Mouse (Mus musculus) lung, embryonic 15.5 days (tissue): ENCODE results near the gene Npb. TPM values are rescaled to one million over a fixed set of nuclear protein-coding genes. Genes with fewer than 3 reads are reported as not detected.
"Not testable (repeated sequence)": the region's sequence is repeated elsewhere in the genome, so short reads cannot be mapped to it uniquely, and the experiment has no call there.

Source experiments
- ATAC-seq: fragments of 200-750 bp; cut with Nextera tagmentation; 2 replicates; pipeline ENCODE4 v1.8.0; 2017; ENCODE audit warnings: moderate number of reproducible peaks, borderline replicate concordance; ENCODE audit not compliant: low FRiP score, low TSS enrichment; ENCODE audit errors: extremely low read depth
- H3K27ac ChIP-seq: fragments of 300-500 bp; sonication (generic); 2 replicates; pipeline ENCODE4 v1.5.1; 2015; ENCODE audit warnings: moderate library complexity, mild to moderate bottlenecking, inconsistent platforms
- H3K27me3 ChIP-seq: fragments of 300-500 bp; sonication (generic); 2 replicates; pipeline ENCODE4 v1.6.1; 2015; ENCODE audit warnings: inconsistent platforms
- H3K36me3 ChIP-seq: fragments of 300-500 bp; sonication (generic); 2 replicates; pipeline ENCODE4 v1.6.1; 2015; ENCODE audit warnings: inconsistent platforms
- H3K4me1 ChIP-seq: fragments of 300-500 bp; sonication (generic); 2 replicates; pipeline ENCODE4 v1.6.1; 2015; ENCODE audit warnings: inconsistent platforms
- H3K4me2 ChIP-seq: fragments of 300-500 bp; sonication (generic); 2 replicates; pipeline ENCODE4 v1.6.1; 2015; ENCODE audit warnings: inconsistent platforms, mild to moderate bottlenecking, moderate library complexity
- H3K4me3 ChIP-seq: fragments of 300-500 bp; sonication (generic); 2 replicates; pipeline ENCODE4 v1.5.1; 2015; ENCODE audit warnings: mild to moderate bottlenecking, inconsistent platforms
- H3K9ac ChIP-seq: fragments of 300-500 bp; sonication (generic); 2 replicates; pipeline ENCODE4 v1.6.1; 2015; ENCODE audit warnings: inconsistent platforms
- H3K9me3 ChIP-seq: fragments of 300-500 bp; sonication (generic); 2 replicates; pipeline ENCODE4 v1.6.1; 2016; ENCODE audit warnings: inconsistent platforms
- WGBS: fragments of 180-500 bp; shearing (Covaris S2); methylation state at CpG from one replicate; pipeline ENCODE4 v1.1.7; 2015; 5-methylcytosine and 5-hydroxymethylcytosine counted together
- polyA plus RNA-seq: library from polyadenylated mRNA; unstranded; fragments of >200 nt; fragmentation: Nextera tagmentation; extraction: Ambion mirVana; gene quantifications from 2 replicates; pipeline ENCODE4 v1.2.1, GENCODE M21; 2015

Gene Npb
- 0.78 and 1.4 TPM in 2 replicates for polyA plus RNA-seq

GRCm38 (mm10) chr11:120608241-120609034 is at the start of gene Npb:
TSS of gene Npb (plus strand) at chr11:120608477.
- Histone ChIP-seq H3K4me1 (peaks cover 26% of the 10 kb centered on the region), H3K9ac (peak within 1 kb of the TSS; percentile 37; the same call in 1 of the 2 replicates), H3K4me3 (peak within 1 kb of the TSS; percentile 31), H3K9me3 (no peaks in the 10 kb centered on the region), H3K4me2 (peak within 1 kb of the TSS; percentile 75), H3K27ac (0 out of 2 replicates have a peak within 1 kb of the TSS, but pooled peaks have one; percentile 9), H3K27me3 (0 out of 2 replicates have a peak, but pooled peaks cover 10% of the 10 kb centered on the region), H3K36me3 (peaks cover 52% of the 10 kb centered on the region)
- no peak for ATAC-seq
- WGBS = 3% methylated on average over 45 of the region's 45 CpGs

GRCm38 (mm10) chr11:120558843-120559242 is 49.4 kb upstream of the Npb start:
- H3K27ac ChIP-seq, H3K9ac ChIP-seq, H3K4me2 ChIP-seq, H3K4me3 ChIP-seq, H3K4me1 ChIP-seq, ATAC-seq, H3K9me3 ChIP-seq, H3K27me3 ChIP-seq: not testable (repeated sequence)
- peaks cover 52% of the 10 kb centered on the region for H3K36me3 ChIP-seq
- WGBS = 86% methylated on average over 6 of the region's 6 CpGs

- Histone ChIP-seq H3K27ac (no peak overlapping the region), H3K9ac (no peak overlapping the region), H3K4me1 (no peaks in the 10 kb centered on the region), H3K9me3 (no peaks in the 10 kb centered on the region), H3K4me3 (no peak overlapping the region), H3K27me3 (no peaks in the 10 kb centered on the region), H3K4me2 (no peak overlapping the region), H3K36me3 (peaks cover 74% of the 10 kb centered on the region)
- 91% methylated on average over 13 of the region's 13 CpGs for WGBS
- no peak for ATAC-seq
Measured at GRCm38 (mm10) chr11:120560952-120561728, 47.1 kb upstream of the Npb start.

GRCm38 (mm10) chr11:120562949-120563348 is 45.3 kb upstream of the Npb start:
- Histone ChIP-seq H3K27me3 (no peaks in the 10 kb centered on the region), H3K4me1 (no peaks in the 10 kb centered on the region), H3K9ac (no peak overlapping the region), H3K4me2 (no peak overlapping the region), H3K36me3 (peaks cover 93% of the 10 kb centered on the region), H3K4me3 (no peak overlapping the region), H3K9me3 (no peaks in the 10 kb centered on the region), H3K27ac (no peak overlapping the region)
- no peak for ATAC-seq
- 94% methylated on average over 13 of the region's 13 CpGs for WGBS

GRCm38 (mm10) chr11:120565114-120565513 is 43.2 kb upstream of the Npb start:
- Histone ChIP-seq H3K9me3 (no peaks in the 10 kb centered on the region), H3K4me2 (no peak overlapping the region), H3K27me3 (no peaks in the 10 kb centered on the region), H3K4me3 (no peak overlapping the region), H3K36me3 (peaks cover 94% of the 10 kb centered on the region), H3K4me1 (no peaks in the 10 kb centered on the region), H3K27ac (no peak overlapping the region), H3K9ac (no peak overlapping the region)
- no peak for ATAC-seq
- WGBS = 85% methylated on average over 9 of the region's 9 CpGs

- peaks cover 76% of the 10 kb centered on the region for H3K36me3 ChIP-seq
- H3K4me1 ChIP-seq = peaks cover 13% of the 10 kb centered on the region
- no peak overlapping the region for H3K9ac ChIP-seq
- H3K27ac ChIP-seq = no peak overlapping the region
- H3K27me3 ChIP-seq = no peaks in the 10 kb centered on the region
- H3K4me3 ChIP-seq = no peak overlapping the region
- 90% methylated on average over 6 of the region's 6 CpGs for WGBS
- H3K9me3 ChIP-seq = no peaks in the 10 kb centered on the region
- no peak for ATAC-seq
- H3K4me2 ChIP-seq = no peak overlapping the region
Measured at GRCm38 (mm10) chr11:120568324-120568723, 40.0 kb upstream of the Npb start.

GRCm38 (mm10) chr11:120571122-120571521 is 37.2 kb upstream of the Npb start:
- 45% methylated on average over 3 of the region's 3 CpGs for WGBS
- Histone ChIP-seq H3K4me2 (peak overlapping the region; percentile 70), H3K36me3 (peaks cover 49% of the 10 kb centered on the region), H3K27ac (no peak overlapping the region), H3K4me1 (peaks cover 21% of the 10 kb centered on the region), H3K9me3 (no peaks in the 10 kb centered on the region), H3K27me3 (no peaks in the 10 kb centered on the region), H3K4me3 (peak overlapping the region; percentile 88), H3K9ac (peak overlapping the region; percentile 94)
- no peak for ATAC-seq

GRCm38 (mm10) chr11:120571754-120572416 is 36.4 kb upstream of the Npb start:
- peak overlapping the region; percentile 70 for H3K4me2 ChIP-seq
- peak overlapping the region; percentile 94 for H3K9ac ChIP-seq
- peaks cover 21% of the 10 kb centered on the region for H3K4me1 ChIP-seq
- peaks cover 41% of the 10 kb centered on the region for H3K36me3 ChIP-seq
- 5% methylated on average over 11 of the region's 11 CpGs for WGBS
- H3K9me3 ChIP-seq = no peaks in the 10 kb centered on the region
- peak overlapping the region; percentile 93 for H3K27ac ChIP-seq
- H3K27me3 ChIP-seq = no peaks in the 10 kb centered on the region
- no peak for ATAC-seq
- peak overlapping the region; percentile 88 for H3K4me3 ChIP-seq

- H3K27me3 ChIP-seq = no peaks in the 10 kb centered on the region
- H3K4me2 ChIP-seq = peak overlapping the region; percentile 70
- H3K9ac ChIP-seq = peak overlapping the region; percentile 94
- H3K9me3 ChIP-seq = no peaks in the 10 kb centered on the region
- H3K36me3 ChIP-seq = peaks cover 40% of the 10 kb centered on the region
- peak; percentile 32 for ATAC-seq
- peaks cover 21% of the 10 kb centered on the region for H3K4me1 ChIP-seq
- H3K27ac ChIP-seq = peak overlapping the region; percentile 93
- WGBS = 0% methylated on average over 23 of the region's 24 CpGs
- H3K4me3 ChIP-seq = peak overlapping the region; percentile 88
Measured at GRCm38 (mm10) chr11:120572417-120572751, 35.9 kb upstream of the Npb start.

GRCm38 (mm10) chr11:120572752-120573584 is 35.3 kb upstream of the Npb start, which contains the start of gene P4hb:
TSS of gene P4hb (minus strand) at chr11:120573253.
- Histone ChIP-seq H3K9ac (peak within 1 kb of the TSS; percentile 94), H3K4me3 (peak within 1 kb of the TSS; percentile 88), H3K9me3 (no peaks in the 10 kb centered on the region), H3K27me3 (no peaks in the 10 kb centered on the region), H3K4me1 (peaks cover 21% of the 10 kb centered on the region), H3K36me3 (peaks cover 40% of the 10 kb centered on the region), H3K4me2 (peak within 1 kb of the TSS; percentile 76), H3K27ac (peak within 1 kb of the TSS; percentile 93)
- WGBS = under 1% methylated on average over 94 of the region's 94 CpGs
- ATAC-seq = peak; percentile 97
